Comparison of ENCODE assay signal across 8 mouse cellular contexts in the genomic region with DNA sequence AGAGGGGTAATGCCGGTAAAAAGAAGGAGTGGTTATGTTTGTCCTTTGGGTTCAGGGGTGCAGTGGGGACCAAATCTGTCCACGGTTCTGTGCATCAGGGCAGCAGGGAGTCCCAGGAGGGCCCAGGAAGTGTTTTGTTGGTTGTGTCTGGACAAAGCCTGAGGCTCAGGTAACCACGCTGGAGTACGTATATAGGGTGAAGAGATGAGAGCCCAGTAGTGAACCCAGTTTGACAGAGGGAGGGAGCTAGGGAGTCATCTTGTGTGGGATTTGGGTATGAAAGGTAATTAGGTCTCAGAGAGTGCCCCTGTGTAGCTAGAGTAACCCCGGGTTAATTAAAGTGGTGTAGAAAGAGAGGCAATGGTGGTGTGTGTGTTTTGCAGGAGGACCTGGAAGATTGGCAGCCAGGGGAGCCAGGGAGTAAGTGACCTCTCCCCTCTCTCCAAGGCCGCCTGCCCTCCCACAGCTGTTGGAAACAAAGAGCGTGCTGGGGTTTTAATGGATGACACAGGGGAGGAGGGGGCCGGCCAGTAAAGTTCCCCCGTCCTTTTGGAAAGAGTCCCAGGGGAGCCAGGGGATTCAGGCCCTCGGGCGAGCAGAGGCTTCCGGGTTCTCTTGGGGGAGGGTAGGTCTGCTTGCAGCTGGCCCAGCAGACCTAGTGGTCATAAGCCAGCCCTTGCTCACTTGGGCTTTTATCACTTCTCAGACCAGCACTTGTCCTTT. TPM values are rescaled to one million over a fixed set of nuclear protein-coding genes. Genes with fewer than 3 reads are reported as not detected.
A peak's percentile ranks its signal among the peaks of the same experiment; 100 is the strongest.
DNase-seq lines count a peak whose midpoint lies in the region; ATAC-seq and TF ChIP-seq lines count a peak whose summit lies in the region.

No protein-coding gene starts in this region.

- DNase-seq in cerebellum, adult 9-10 months: no peak
- DNase-seq in ES-E14 (ENCODE audit: low read depth, low spot score): peak; percentile 38
- DNase-seq in hindlimb bud, embryonic 11.5 days (ENCODE audit: extremely low spot score, low read depth, low spot score): peak; percentile 49
- peak; percentile 15 for DNase-seq in liver, postnatal 0 days
- peak; percentile 18 for DNase-seq in ovary, adult 18-20 months (ENCODE audit: low spot score)

- H3K4me2 ChIP-seq in embryonic facial prominence, embryonic 15.5 days (replicated peaks): peak overlapping the region; percentile 67
- peak overlapping the region; percentile 82 for H3K4me2 ChIP-seq in liver, postnatal 0 days (ENCODE audit: low read depth, low read length)

- H3K27ac ChIP-seq in ES-E14 (ENCODE audit: insufficient read depth, low read depth, low read length, poor library complexity, severe bottlenecking): peak overlapping the region; percentile 59
- peak overlapping the region; percentile 90 for H3K27ac ChIP-seq in embryonic facial prominence, embryonic 15.5 days (replicated peaks)
- no peak overlapping the region for H3K27ac ChIP-seq in liver, postnatal 0 days (ENCODE audit: low read depth)

- H3K9ac ChIP-seq in ES-E14 (ENCODE audit: insufficient read depth, low read depth, low read length, poor library complexity, severe bottlenecking): peak overlapping the region; percentile 78
- H3K9ac ChIP-seq in embryonic facial prominence, embryonic 15.5 days: peak overlapping the region; percentile 91
- no peak overlapping the region for H3K9ac ChIP-seq in liver, postnatal 0 days (replicated peaks)

- peak; percentile 13; the same call in 1 of the 2 replicates for ATAC-seq in cerebellum, adult (ENCODE audit: insufficient number of reproducible peaks, low FRiP score, low TSS enrichment)
- ATAC-seq in embryonic facial prominence, embryonic 15.5 days (ENCODE audit: insufficient number of reproducible peaks, low FRiP score, low TSS enrichment, low read depth): peak; percentile 17; the same call in 1 of the 2 replicates
- peak; percentile 23; the same call in 1 of the 2 replicates for ATAC-seq in liver, postnatal 0 days
- no peak; the same call in 1 of the 2 replicates for ATAC-seq in megakaryocyte progenitor cell, adult 5-6 weeks (replicated peaks; ENCODE audit: poor library complexity)

- in situ Hi-C loops in ES-E14 (cut with MboI; ENCODE audit: low sequenced_read_pairs in 2 of 2, unreplicated experiment in 2 of 2): no loop called here

- H3K4me1 ChIP-seq in ES-E14 (ENCODE audit: control insufficient read depth in 2 of 2, insufficient read depth in 2 of 2, low read length in 2 of 2, poor library complexity in 1 of 2): peaks cover 9 to 11% of the 10 kb centered on the region in 2 experiments; a peak in 3 of 4 replicates
- H3K4me1 ChIP-seq in embryonic facial prominence, embryonic 15.5 days: peaks cover 9% of the 10 kb centered on the region
- no peaks in the 10 kb centered on the region; the same call in 1 of the 2 replicates for H3K4me1 ChIP-seq in liver, postnatal 0 days (ENCODE audit: insufficient read depth)

- TF ChIP-seq EP300 in liver, postnatal 0 days (IDR thresholded peaks at IDR 0.05; ENCODE audit: low read depth): no peak

- H3K27me3 ChIP-seq in embryonic facial prominence, embryonic 15.5 days: no peaks in the 10 kb centered on the region
- peaks cover 12% of the 10 kb centered on the region; the same call in 1 of the 2 replicates for H3K27me3 ChIP-seq in liver, postnatal 0 days (ENCODE audit: insufficient read depth, low read length)

- H3K9me3 ChIP-seq in ES-E14 (ENCODE audit: control insufficient read depth, insufficient read depth, low read depth, low read length): no peaks in the 10 kb centered on the region
- H3K9me3 ChIP-seq in embryonic facial prominence, embryonic 15.5 days (replicated peaks): no peaks in the 10 kb centered on the region
- H3K9me3 ChIP-seq in liver, postnatal 0 days (ENCODE audit: low read length): no peaks in the 10 kb centered on the region

- TF ChIP-seq CTCF in liver, postnatal 0 days (IDR thresholded peaks at IDR 0.05; ENCODE audit: low read depth): no peak

- peaks cover 5% of the 10 kb centered on the region for H3K36me3 ChIP-seq in ES-E14 (ENCODE audit: control insufficient read depth, insufficient read depth, low read length, poor library complexity, severe bottlenecking)
- no peaks in the 10 kb centered on the region for H3K36me3 ChIP-seq in embryonic facial prominence, embryonic 15.5 days
- no peaks in the 10 kb centered on the region for H3K36me3 ChIP-seq in liver, postnatal 0 days (replicated peaks; ENCODE audit: insufficient read depth, low read length)

- H3K4me3 ChIP-seq in ES-E14 (ENCODE audit: insufficient read depth in 1 of 2, low read depth in 1 of 2, low read length in 2 of 2, poor library complexity in 1 of 2, severe bottlenecking in 1 of 2): peak overlapping the region; percentile 80 to 81
- H3K4me3 ChIP-seq in embryonic facial prominence, embryonic 15.5 days (replicated peaks): peak overlapping the region; percentile 84
- H3K4me3 ChIP-seq in liver, postnatal 0 days (ENCODE audit: low read depth, low read length): peak overlapping the region; percentile 47

- 2% methylated on average over 12 of the region's 12 CpGs for WGBS in embryonic facial prominence, embryonic 15.5 days
- 23% methylated on average over 12 of the region's 12 CpGs for WGBS in liver, postnatal 0 days (ENCODE audit: insufficient replicate concordance)

TF ChIP-seq in ES-E14, 5 proteins besides CTCF, POLR2A, EP300 and RAD21:
- no peak for TF ChIP-seq ZNF384 (IDR thresholded peaks at IDR 0.05; ENCODE audit: low read depth, low read length)
- no peak for TF ChIP-seq MAFK (IDR thresholded peaks at IDR 0.05; ENCODE audit: insufficient read depth, low read depth, low read length)
- TF ChIP-seq CHD2 (IDR thresholded peaks at IDR 0.05; ENCODE audit: low read depth, low read length): no peak
- TF ChIP-seq ZC3H11A (IDR thresholded peaks at IDR 0.05; ENCODE audit: borderline replicate concordance, low read depth, low read length): no peak

RNA-seq across cellular contexts. Expression of a gene that starts 1.3 kb away (rescaled TPM):
- 257 and 333 TPM in 2 replicates for total RNA-seq in ES-E14 (2012; rRNA removed)
- 46.9 and 49.0 TPM in 2 replicates for polyA plus RNA-seq in embryonic facial prominence, embryonic 15.5 days (2015; fragmentation: Nextera tagmentation; extraction: Ambion mirVana)
- 0.36 TPM in 2 replicates for polyA plus RNA-seq in liver, postnatal 0 days (2015; fragmentation: Nextera tagmentation; extraction: Ambion mirVana)
- total RNA-seq in megakaryocyte progenitor cell, adult 5-6 weeks (2015): 0.20 TPM in 1 of 2 replicates, not detected in the other
- total RNA-seq in megakaryocyte progenitor cell, adult 5-6 weeks (2017): 0.12 and 0.91 TPM in 2 replicates

RNA-seq across cellular contexts. Expression of a gene that starts 46.5 kb away (rescaled TPM):
- total RNA-seq in ES-E14 (2012; rRNA removed): 34.4 and 41.7 TPM in 2 replicates
- polyA plus RNA-seq in embryonic facial prominence, embryonic 15.5 days (2015; fragmentation: Nextera tagmentation; extraction: Ambion mirVana): 26.1 and 26.4 TPM in 2 replicates
- 2.3 and 2.4 TPM in 2 replicates for polyA plus RNA-seq in liver, postnatal 0 days (2015; fragmentation: Nextera tagmentation; extraction: Ambion mirVana)
- 55.1 and 62.9 TPM in 2 replicates for total RNA-seq in megakaryocyte progenitor cell, adult 5-6 weeks (2015)
- total RNA-seq in megakaryocyte progenitor cell, adult 5-6 weeks (2017): 59.6 and 68.9 TPM in 2 replicates

Comparison
In these comparisons a context has a peak if more than half of its experiments do, and no peak if none do; other contexts are left out.
1. RNA of a gene that starts 1.3 kb away (total RNA-seq): 257 to 333 TPM in ES-E14; 0.12 to 0.91 TPM in megakaryocyte progenitor cell, adult 5-6 weeks; every median in the first group is over 100 times any median in the second.
2. Peak in every context shown above with its lines, with median percentiles within 50 percentile points of each other: H3K4me3 ChIP-seq.